Mouse (Mus musculus) CH12.LX (cell line): ENCODE results near the gene H2afj. TPM values are rescaled to one million over a fixed set of nuclear protein-coding genes. Genes with fewer than 3 reads are reported as not detected.

Source experiments
- DNase-seq: peaks from one replicate; pipeline ENCODE4 v3.0.0-alpha.2; 2013; ENCODE audit errors: extremely low read depth
- H3K27ac ChIP-seq: 2 replicates; pipeline ENCODE4 v1.5.1; 2012; ENCODE audit warnings: low read depth, mild to moderate bottlenecking, control low read depth, moderate library complexity; ENCODE audit not compliant: insufficient read depth
- H3K27me3 ChIP-seq: replicated peaks from 2 replicates; pipeline ENCODE3; 2012; ENCODE audit warnings: inconsistent platforms
- H3K36me3 ChIP-seq, 2 experiments: replicated peaks in 1 of 2; 2 replicates each; pipeline versions ENCODE3 to v1.6.1; 2012; ENCODE audit warnings: inconsistent platforms in 1 of 2, low read length in 1 of 2, mild to moderate bottlenecking in 1 of 2, mixed read lengths in 1 of 2, moderate library complexity in 1 of 2; ENCODE audit not compliant: control insufficient read depth in 1 of 2, insufficient read depth in 1 of 2
- H3K4me1 ChIP-seq, 2 experiments: 2 replicates each; pipeline ENCODE4 v1.6.1; 2012; ENCODE audit warnings: inconsistent platforms in 1 of 2, moderate library complexity in 1 of 2; ENCODE audit not compliant: insufficient read depth in 2 of 2, control insufficient read depth in 1 of 2
- H3K4me2 ChIP-seq: 2 replicates; pipeline ENCODE4 v1.6.1; 2012; ENCODE audit warnings: low read depth, mild to moderate bottlenecking, control low read depth; ENCODE audit not compliant: poor library complexity, insufficient read depth, severe bottlenecking
- H3K4me3 ChIP-seq, 3 experiments: fragments of 150-350 bp in 1 of 3; sonication (generic) in 1 of 3; replicated peaks in 1 of 3; 2 replicates each; pipeline versions ENCODE3 to v1.5.1; 2011 to 2012; ENCODE audit warnings: low read depth in 2 of 3, low read length in 2 of 3, mild to moderate bottlenecking in 2 of 3, moderate library complexity in 2 of 3, control low read depth in 1 of 3, improper control_type of control experiment in 1 of 3, inconsistent platforms in 1 of 3, mixed read lengths in 1 of 3; ENCODE audit not compliant: poor library complexity in 1 of 3
- H3K79me2 ChIP-seq: replicated peaks from 2 replicates; pipeline ENCODE4 v1.6.1; 2012; ENCODE audit warnings: mild to moderate bottlenecking, moderate library complexity; ENCODE audit not compliant: control insufficient read depth, poor library complexity, insufficient read depth, severe bottlenecking; ENCODE audit errors: extremely low read depth
- H3K9ac ChIP-seq: 2 replicates; pipeline ENCODE4 v1.6.1; 2012; ENCODE audit warnings: low read depth, mild to moderate bottlenecking, control low read depth, moderate library complexity; ENCODE audit not compliant: insufficient read depth
- H3K9me3 ChIP-seq: replicated peaks from 2 replicates; pipeline ENCODE3; 2012; ENCODE audit warnings: low read length, inconsistent platforms, mixed read lengths
- CHD2 ChIP-seq: IDR thresholded peaks from 2 replicates; pipeline ENCODE4 v1.6.1; 2011; ENCODE audit warnings: low read length, improper control_type of control experiment
- CTCF ChIP-seq, 2 experiments: IDR thresholded peaks in 1 of 2; conservative IDR thresholded peaks in 1 of 2; 2 replicates each; pipeline ENCODE4 v1.5.1; 2011 to 2012; ENCODE audit warnings: low read depth in 2 of 2, low read length in 2 of 2, improper control_type of control experiment in 1 of 2, inconsistent platforms in 1 of 2, mild to moderate bottlenecking in 1 of 2, moderate library complexity in 1 of 2
- E2F4 ChIP-seq: IDR thresholded peaks from 2 replicates; pipeline ENCODE4 v1.6.1; 2011; ENCODE audit warnings: low read depth, low read length, improper control_type of control experiment; ENCODE audit not compliant: insufficient replicate concordance
- ELF1 ChIP-seq: IDR thresholded peaks from 2 replicates; pipeline ENCODE4 v1.6.1; 2014; ENCODE audit warnings: low read depth, mild to moderate bottlenecking, inconsistent platforms, low read length, improper control_type of control experiment
- EP300 ChIP-seq: IDR thresholded peaks from 2 replicates; pipeline ENCODE4 v1.6.1; 2011; ENCODE audit warnings: low read length, improper control_type of control experiment
- ETS1 ChIP-seq: conservative IDR thresholded peaks from 2 replicates; pipeline ENCODE4 v1.6.1; 2012; ENCODE audit warnings: low read depth, mild to moderate bottlenecking, inconsistent platforms, low read length, improper control_type of control experiment, moderate library complexity
- GABPA ChIP-seq: IDR thresholded peaks from 2 replicates; pipeline ENCODE4 v1.6.1; 2012; ENCODE audit warnings: low read depth, low read length, improper control_type of control experiment, inconsistent platforms; ENCODE audit not compliant: insufficient replicate concordance
- KAT2A ChIP-seq: IDR thresholded peaks from 2 replicates; pipeline ENCODE4 v1.6.1; 2012; ENCODE audit warnings: low read length, improper control_type of control experiment, inconsistent platforms; ENCODE audit not compliant: insufficient replicate concordance
- MAFK ChIP-seq: IDR thresholded peaks from 2 replicates; pipeline ENCODE4 v1.6.1; 2011; ENCODE audit warnings: low read length, improper control_type of control experiment; ENCODE audit not compliant: insufficient replicate concordance
- MAX ChIP-seq: IDR thresholded peaks from 2 replicates; pipeline ENCODE4 v1.6.1; 2011; ENCODE audit warnings: low read length, improper control_type of control experiment
- MYC ChIP-seq: IDR thresholded peaks from 2 replicates; pipeline ENCODE4 v1.6.1; 2011; ENCODE audit warnings: low read depth, mild to moderate bottlenecking, improper control_type of control experiment, low read length
- NELFE ChIP-seq: IDR thresholded peaks from 2 replicates; pipeline ENCODE4 v1.6.1; 2011; ENCODE audit warnings: low read depth, low read length, improper control_type of control experiment
- NRF1 ChIP-seq: IDR thresholded peaks from 2 replicates; pipeline ENCODE4 v1.6.1; 2014; ENCODE audit warnings: low read depth, mild to moderate bottlenecking, inconsistent platforms, low read length, improper control_type of control experiment, moderate library complexity
- POLR2A ChIP-seq: IDR thresholded peaks from 2 replicates; pipeline ENCODE4 v1.6.1; 2011; ENCODE audit warnings: low read depth, mild to moderate bottlenecking, improper control_type of control experiment, low read length
- POLR2AphosphoS2 ChIP-seq: IDR thresholded peaks from 2 replicates; pipeline ENCODE4 v1.6.1; 2011; ENCODE audit warnings: low read depth, low read length, improper control_type of control experiment
- RCOR1 ChIP-seq: conservative IDR thresholded peaks from 2 replicates; pipeline ENCODE4 v1.6.1; 2012; ENCODE audit warnings: low read depth, mild to moderate bottlenecking, inconsistent platforms, low read length, improper control_type of control experiment
- SMC3 ChIP-seq: IDR thresholded peaks from 2 replicates; pipeline ENCODE4 v1.6.1; 2011; ENCODE audit warnings: low read depth, low read length, improper control_type of control experiment
- ZKSCAN1 ChIP-seq: IDR thresholded peaks from 2 replicates; pipeline ENCODE4 v1.6.1; 2012; ENCODE audit warnings: low read depth, inconsistent platforms, low read length, improper control_type of control experiment, borderline replicate concordance
- ZNF384 ChIP-seq: IDR thresholded peaks from 2 replicates; pipeline ENCODE4 v1.6.1; 2012; ENCODE audit warnings: low read depth, low read length, improper control_type of control experiment, inconsistent platforms
- dilution Hi-C: fragments of 300-500 bp; cut with MboI; formaldehyde crosslinking; loops from 2 replicates; pipeline ENCODE4 v1.14.3; 2020; ENCODE audit warnings: low sequenced_read_pairs; ENCODE audit not compliant: extremely low pct_unique_long_range_greater_than_20kb, extremely low pct_ligation_motif_present
- in situ Hi-C: fragments of 300-500 bp; cut with MboI; formaldehyde crosslinking; loops from 3 replicates; pipeline ENCODE4 v1.14.3; 2019; ENCODE audit warnings: low sequenced_read_pairs, low pct_ligation_motif_present, low pct_unique_long_range_greater_than_20kb, mixed read lengths
- polyA plus RNA-seq: library from polyadenylated mRNA; unstranded; fragments of >175 nt; gene quantifications from 2 replicates; pipeline ENCODE4 v1.2.1, GENCODE M21; 2012; ENCODE audit warnings: low read depth; ENCODE audit not compliant: insufficient read length
- total RNA-seq, 2 experiments: library from RNA; depleted of rRNA; stranded (reverse); fragments of 300-350 nt in 1 of 2; fragments of >200 nt in 1 of 2; gene quantifications; 2 replicates each; pipeline ENCODE4 v1.2.3; 2012 to 2014

H2afj gene
- total and polyA plus RNA-seq, 3 experiments = 124 to 217 (median 158) TPM

GRCm38 (mm10) chr6:136803739-136804633 lies 4.1 kb upstream of the H2afj start, which contains the start of gene Hist4h4 (continued):
- TF ChIP-seq ETS1 (no peak; the same call in none of the 2 replicates), ELF1 (peak; percentile 46; the same call in 1 of the 2 replicates), ZNF384 (peak; percentile 68), GABPA (no peak), CTCF (conservative IDR thresholded peaks at IDR 0.05 in 1 of 2, IDR thresholded peaks at IDR 0.05 in 1 of 2; ENCODE audit: low read depth in 2 of 2, low read length in 2 of 2) (no peak), MYC (peak; percentile 57; the same call in 1 of the 2 replicates), E2F4 (peak; percentile 84; the same call in 1 of the 2 replicates), KAT2A (peak; percentile 27; the same call in 1 of the 2 replicates), MAX (no peak; the same call in none of the 2 replicates), POLR2A (peak; percentile 98)
- TF ChIP-seq, all 38 proteins: peak for 24

- Histone ChIP-seq H3K4me3 (peak overlapping the region; percentile 33 to 56 (median 48)), H3K9ac (peak overlapping the region; percentile 78), H3K9me3 (no peaks in the 10 kb centered on the region), H3K27me3 (no peaks in the 10 kb centered on the region), H3K27ac (peak overlapping the region; percentile 70), H3K79me2 (peaks cover 16% of the 10 kb centered on the region), H3K4me1 (peaks cover 2 to 38% of the 10 kb centered on the region in 2 experiments; a peak in 2 of 4 replicates), H3K36me3 (no peaks in the 10 kb centered on the region), H3K4me2 (peak overlapping the region; percentile 34)
- in situ Hi-C loops = no loop called here
- TF ChIP-seq POLR2A (no peak), POLR2AphosphoS2 (no peak), NELFE (0 out of 2 replicates have a peak, but pooled peaks have one; percentile 38), CTCF (conservative IDR thresholded peaks at IDR 0.05 in 1 of 2, IDR thresholded peaks at IDR 0.05 in 1 of 2; ENCODE audit: low read depth in 2 of 2, low read length in 2 of 2) (peak in 1 of 2 experiments; percentile 28; a peak in 1 of 4 replicates), ZNF384 (peak; percentile 40; the same call in 1 of the 2 replicates), MAFK (no peak), MYC (peak; percentile 66), SMC3 (no peak), RCOR1 (peak; percentile 14; the same call in 1 of the 2 replicates), ZKSCAN1 (no peak), NRF1 (no peak), EP300 (peak; percentile 39; the same call in 1 of the 2 replicates), CHD2 (peak; percentile 9; the same call in 1 of the 2 replicates), GABPA (no peak)
- dilution Hi-C loops = no loop called here
- DNase-seq = peak; percentile 69
Measured at GRCm38 (mm10) chr6:136804705-136805408, 3.2 kb upstream of the H2afj start.
